Mouse (Mus musculus) midbrain, embryonic 16.5 days (tissue): ENCODE data around the gene Luzp1. TPM values are rescaled to one million over a fixed set of nuclear protein-coding genes. Genes with fewer than 3 reads are reported as not detected.

Source experiments
- ATAC-seq: fragments of 200-750 bp; cut with Nextera tagmentation; 2 replicates; pipeline ENCODE4 v1.8.0; 2017; ENCODE audit warnings: moderate TSS enrichment
- H3K27ac ChIP-seq: fragments of 300-500 bp; sonication (generic); 2 replicates; pipeline ENCODE4 v1.5.1; 2014; ENCODE audit warnings: mild to moderate bottlenecking, low read length, mixed read lengths
- H3K27me3 ChIP-seq: fragments of 300-500 bp; sonication (generic); 2 replicates; pipeline ENCODE4 v1.6.1; 2014; ENCODE audit warnings: low read depth, low read length, mixed read lengths; ENCODE audit not compliant: control insufficient read depth, insufficient read depth
- H3K36me3 ChIP-seq: fragments of 300-500 bp; sonication (generic); 2 replicates; pipeline ENCODE4 v1.6.1; 2014; ENCODE audit warnings: mild to moderate bottlenecking, low read length, moderate library complexity, mixed read lengths; ENCODE audit not compliant: control insufficient read depth, insufficient read depth
- H3K4me1 ChIP-seq: fragments of 300-500 bp; sonication (generic); 2 replicates; pipeline ENCODE4 v1.6.1; 2014; ENCODE audit warnings: mild to moderate bottlenecking, low read length, mixed read lengths; ENCODE audit not compliant: control insufficient read depth, insufficient read depth
- H3K4me2 ChIP-seq: fragments of 300-500 bp; sonication (generic); 2 replicates; pipeline ENCODE4 v1.6.1; 2014; ENCODE audit warnings: mild to moderate bottlenecking, low read length, mixed read lengths
- H3K4me3 ChIP-seq: fragments of 300-500 bp; sonication (generic); 2 replicates; pipeline ENCODE4 v1.5.1; 2014; ENCODE audit warnings: low read depth, mild to moderate bottlenecking, low read length, moderate library complexity, mixed read lengths
- H3K9ac ChIP-seq: fragments of 300-500 bp; sonication (generic); 2 replicates; pipeline ENCODE4 v1.6.1; 2014; ENCODE audit warnings: low read depth, low read length, mixed read lengths
- H3K9me3 ChIP-seq: fragments of 300-500 bp; sonication (generic); replicated peaks from 2 replicates; pipeline ENCODE4 v1.6.1; 2014; ENCODE audit warnings: mild to moderate bottlenecking, low read length, mixed read lengths; ENCODE audit not compliant: control insufficient read depth, poor library complexity, severe bottlenecking
- WGBS: fragments of 180-500 bp; shearing (Covaris S2); extraction: QIAGEN DNeasy Blood & Tissue Kit; methylation state at CpG from one replicate; pipeline ENCODE4 v1.1.7; 2014; 5-methylcytosine and 5-hydroxymethylcytosine counted together
- polyA plus RNA-seq: library from polyadenylated mRNA; unstranded; fragments of >200 nt; fragmentation: Nextera tagmentation; extraction: Ambion mirVana; gene quantifications from 2 replicates; pipeline ENCODE4 v1.2.1, GENCODE M21; 2015

The Luzp1 gene
- polyA plus RNA-seq, 1 experiment from 2014 or later = 40.8 TPM

- H3K9ac ChIP-seq = no peak overlapping the region
These were observed 28.1 kb upstream of the Luzp1 start for GRCm38 (mm10) chr4:136441354-136442043.

DNA sequence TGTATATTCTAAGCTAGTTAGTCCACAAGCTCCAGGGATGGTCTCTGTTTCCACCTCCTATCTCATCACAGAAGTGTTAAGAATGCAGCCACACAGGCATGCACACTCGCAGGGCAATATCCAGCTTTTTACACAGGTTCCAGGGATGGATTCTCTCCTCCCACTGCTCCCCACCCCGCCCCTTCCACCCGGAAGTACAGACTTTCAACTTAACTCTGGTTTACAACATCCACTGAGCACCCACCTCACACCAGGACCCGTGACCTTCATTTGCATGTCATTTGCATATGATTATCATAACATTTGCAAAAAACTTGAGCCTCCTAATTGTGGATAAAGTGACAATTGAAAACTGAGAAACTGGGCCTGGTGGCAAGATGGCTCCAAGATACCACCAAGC, 25.0 kb upstream of the Luzp1 start:
- no peaks in the 10 kb centered on the region for H3K9me3 ChIP-seq
- 80% methylated on average over 4 of the region's 4 CpGs for WGBS
- no peak for ATAC-seq

More at GRCm38 (mm10) chr4:136441354-136442043, 28.1 kb upstream of the Luzp1 start:
- ATAC-seq = no peak
- Histone ChIP-seq H3K9me3 (no peaks in the 10 kb centered on the region), H3K27me3 (no peaks in the 10 kb centered on the region), H3K36me3 (no peaks in the 10 kb centered on the region), H3K4me3 (no peak overlapping the region), H3K27ac (no peak overlapping the region), H3K4me1 (no peaks in the 10 kb centered on the region), H3K4me2 (no peak overlapping the region)
- WGBS = 65% methylated on average over 15 of the region's 15 CpGs

DNA sequence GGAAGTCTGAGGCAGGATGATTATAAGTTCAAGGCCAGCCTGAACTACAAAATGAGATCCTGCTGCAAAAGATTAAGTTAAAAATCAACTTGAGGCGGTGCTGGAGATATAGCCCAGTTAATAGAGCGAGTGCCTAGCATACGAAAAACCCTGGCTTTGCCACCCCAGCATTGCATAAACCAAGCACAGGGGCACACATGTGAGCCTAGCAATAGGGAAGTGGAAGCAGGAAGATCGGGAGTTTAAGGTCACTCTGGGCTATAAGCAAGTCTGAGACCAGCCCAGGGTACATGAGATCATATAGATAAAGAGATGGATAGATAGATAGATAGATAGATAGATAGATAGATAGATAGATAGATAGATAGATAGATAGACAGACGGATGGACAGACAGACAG, 19.8 kb upstream of the Luzp1 start:
- WGBS = 92% methylated on average over 5 of the region's 5 CpGs
- H3K27me3 ChIP-seq = no peaks in the 10 kb centered on the region
- no peak overlapping the region for H3K27ac ChIP-seq
- H3K9me3 ChIP-seq = no peaks in the 10 kb centered on the region
- 0 out of 2 replicates have a peak, but pooled peaks cover 3% of the 10 kb centered on the region for H3K4me1 ChIP-seq
- no peaks in the 10 kb centered on the region for H3K36me3 ChIP-seq
- no peak overlapping the region for H3K4me2 ChIP-seq
- no peak for ATAC-seq
- H3K9ac ChIP-seq = no peak overlapping the region
- H3K4me3 ChIP-seq = no peak overlapping the region

More for the DNA sequence above, 25.0 kb upstream of the Luzp1 start:
- no peaks in the 10 kb centered on the region for H3K27me3 ChIP-seq
- H3K4me1 ChIP-seq = no peaks in the 10 kb centered on the region
- no peak overlapping the region for H3K4me2 ChIP-seq
- no peak overlapping the region for H3K9ac ChIP-seq
- no peak overlapping the region for H3K4me3 ChIP-seq
- H3K36me3 ChIP-seq = no peaks in the 10 kb centered on the region
- no peak overlapping the region for H3K27ac ChIP-seq

DNA sequence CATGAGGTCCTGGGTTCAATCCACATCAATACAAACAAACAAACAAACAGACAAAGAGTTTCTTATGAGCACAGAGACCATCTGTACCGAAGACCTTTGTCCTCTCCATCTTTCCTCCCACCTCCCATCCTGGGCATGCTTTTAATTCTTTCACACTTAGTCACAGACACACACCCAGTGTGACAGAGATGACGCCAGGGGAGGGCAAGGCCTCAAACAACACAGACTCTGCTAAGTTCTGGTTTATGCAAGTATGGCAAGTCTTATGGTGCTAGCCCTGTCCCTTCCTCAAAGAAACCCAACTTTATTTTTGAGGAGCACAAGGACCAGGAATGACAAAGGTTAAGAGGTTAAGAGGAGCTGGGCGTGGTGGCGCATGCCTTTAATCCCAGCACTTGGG, 19.3 kb upstream of the Luzp1 start:
- no peak for ATAC-seq
- 89% methylated on average over 4 of the region's 4 CpGs for WGBS
- Histone ChIP-seq H3K9ac (no peak overlapping the region), H3K4me1 (0 out of 2 replicates have a peak, but pooled peaks cover 3% of the 10 kb centered on the region), H3K27ac (no peak overlapping the region), H3K27me3 (no peaks in the 10 kb centered on the region), H3K36me3 (no peaks in the 10 kb centered on the region), H3K4me3 (no peak overlapping the region), H3K9me3 (no peaks in the 10 kb centered on the region), H3K4me2 (no peak overlapping the region)

DNA sequence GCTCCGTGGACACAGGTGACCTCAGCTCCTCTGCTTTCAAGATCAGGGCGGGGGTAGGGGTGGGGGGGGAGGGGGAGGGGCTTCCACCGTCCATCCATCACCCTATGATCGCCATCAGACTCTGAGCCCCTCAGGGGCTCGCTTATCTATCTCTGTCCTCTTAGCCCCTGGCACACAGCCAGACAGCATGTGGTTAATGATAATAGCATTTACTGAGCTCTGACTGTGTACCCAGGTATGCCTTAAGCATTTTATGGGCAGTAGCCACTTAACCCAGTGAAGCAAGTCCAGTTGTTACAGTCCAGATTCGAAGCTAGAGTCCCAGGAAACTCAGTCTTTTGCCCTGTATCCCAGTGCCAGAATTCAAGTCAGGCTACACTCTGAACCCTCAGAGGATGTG, 18.0 kb upstream of the Luzp1 start:
- no peak for ATAC-seq
- Histone ChIP-seq H3K4me2 (no peak overlapping the region), H3K27ac (no peak overlapping the region), H3K36me3 (no peaks in the 10 kb centered on the region), H3K9me3 (no peaks in the 10 kb centered on the region), H3K4me1 (0 out of 2 replicates have a peak, but pooled peaks cover 3% of the 10 kb centered on the region), H3K27me3 (no peaks in the 10 kb centered on the region), H3K9ac (no peak overlapping the region), H3K4me3 (no peak overlapping the region)
- 29% methylated on average over 6 of the region's 6 CpGs for WGBS

GRCm38 (mm10) chr4:136452286-136452685, 17.3 kb upstream of the Luzp1 start:
- H3K4me1 ChIP-seq = 0 out of 2 replicates have a peak, but pooled peaks cover 3% of the 10 kb centered on the region
- H3K9ac ChIP-seq = no peak overlapping the region
- no peak for ATAC-seq
- H3K36me3 ChIP-seq = no peaks in the 10 kb centered on the region
- no peak overlapping the region for H3K27ac ChIP-seq
- 80% methylated on average over 3 of the region's 3 CpGs for whole genome bisulfite sequencing
- no peak overlapping the region for H3K4me2 ChIP-seq
- no peaks in the 10 kb centered on the region for H3K27me3 ChIP-seq
- no peaks in the 10 kb centered on the region for H3K9me3 ChIP-seq
- no peak overlapping the region for H3K4me3 ChIP-seq

DNA sequence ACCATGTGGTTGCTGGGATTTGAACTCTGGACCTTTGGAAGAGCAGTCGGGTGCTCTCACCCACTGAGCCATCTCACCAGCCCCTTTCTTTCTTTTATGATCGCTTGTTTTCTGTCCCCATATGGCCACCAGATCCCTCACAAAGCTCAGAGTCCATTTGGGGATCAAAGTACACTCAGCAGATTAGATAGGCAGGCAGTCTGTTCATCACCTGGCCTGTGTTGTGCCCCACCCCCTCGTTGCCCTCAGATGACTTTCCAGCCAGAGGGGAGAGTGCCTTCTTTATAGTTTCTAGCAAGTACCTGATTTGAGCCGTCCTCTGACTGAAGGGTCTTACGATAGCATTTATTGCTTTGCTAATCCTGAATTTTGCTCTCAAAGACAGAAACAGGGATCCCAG, 16.8 kb upstream of the Luzp1 start:
- ATAC-seq = no peak
- H3K36me3 ChIP-seq = no peaks in the 10 kb centered on the region
- H3K27me3 ChIP-seq = no peaks in the 10 kb centered on the region
- no peak overlapping the region for H3K4me3 ChIP-seq
- H3K9ac ChIP-seq = no peak overlapping the region
- 69% methylated on average over 5 of the region's 5 CpGs for WGBS
- H3K27ac ChIP-seq = no peak overlapping the region
- H3K4me1 ChIP-seq = 0 out of 2 replicates have a peak, but pooled peaks cover 3% of the 10 kb centered on the region
- H3K4me2 ChIP-seq = no peak overlapping the region
- no peaks in the 10 kb centered on the region for H3K9me3 ChIP-seq

GRCm38 (mm10) chr4:136454850-136455260, 14.7 kb upstream of the Luzp1 start:
- 0 out of 2 replicates have a peak, but pooled peaks cover 3% of the 10 kb centered on the region for H3K4me1 ChIP-seq
- no peaks in the 10 kb centered on the region for H3K27me3 ChIP-seq
- ATAC-seq = no peak
- H3K27ac ChIP-seq = no peak overlapping the region
- H3K9ac ChIP-seq = no peak overlapping the region
- H3K4me3 ChIP-seq = no peak overlapping the region
- WGBS = 15% methylated on average over 10 of the region's 10 CpGs
- H3K36me3 ChIP-seq = no peaks in the 10 kb centered on the region
- H3K4me2 ChIP-seq = 0 out of 2 replicates have a peak overlapping the region, but pooled peaks have one; percentile 15
- no peaks in the 10 kb centered on the region for H3K9me3 ChIP-seq

GRCm38 (mm10) chr4:136456516-136457218, 12.9 kb upstream of the Luzp1 start:
- H3K4me1 ChIP-seq = 0 out of 2 replicates have a peak, but pooled peaks cover 1% of the 10 kb centered on the region
- 96% methylated on average over 6 of the region's 6 CpGs for WGBS
- H3K9me3 ChIP-seq = no peaks in the 10 kb centered on the region
- H3K36me3 ChIP-seq = no peaks in the 10 kb centered on the region
- no peak overlapping the region for H3K9ac ChIP-seq
- no peak for ATAC-seq
- H3K27ac ChIP-seq = no peak overlapping the region
- no peak overlapping the region for H3K4me2 ChIP-seq
- H3K4me3 ChIP-seq = no peak overlapping the region
- H3K27me3 ChIP-seq = no peaks in the 10 kb centered on the region
